Mouse (Mus musculus) intestine, postnatal 0 days (tissue): ENCODE results near the gene Crtc2. TPM values are rescaled to one million over a fixed set of nuclear protein-coding genes. Genes with fewer than 3 reads are reported as not detected.
A peak's percentile ranks its signal among the peaks of the same experiment; 100 is the strongest.
"Not testable (repeated sequence)": the region's sequence is repeated elsewhere in the genome, so short reads cannot be mapped to it uniquely, and the experiment has no call there.

Source experiments
- ATAC-seq: fragments of 200-750 bp; cut with Nextera tagmentation; 2 replicates; pipeline ENCODE4 v1.8.0; 2017; ENCODE audit warnings: mild to moderate bottlenecking, moderate TSS enrichment, moderate library complexity
- H3K27ac ChIP-seq: fragments of 300-500 bp; sonication (generic); 2 replicates; pipeline ENCODE4 v1.5.1; 2014; ENCODE audit warnings: mild to moderate bottlenecking, low read depth, low read length, moderate library complexity
- H3K27me3 ChIP-seq: fragments of 300-500 bp; sonication (generic); replicated peaks from 2 replicates; pipeline ENCODE4 v1.6.1; 2014; ENCODE audit warnings: low read length, mixed read lengths; ENCODE audit not compliant: control insufficient read depth, insufficient read depth
- H3K36me3 ChIP-seq: fragments of 300-500 bp; sonication (generic); 2 replicates; pipeline ENCODE4 v1.6.1; 2014; ENCODE audit warnings: mild to moderate bottlenecking, moderate library complexity; ENCODE audit not compliant: control insufficient read depth, insufficient read depth
- H3K4me1 ChIP-seq: fragments of 300-500 bp; sonication (generic); replicated peaks from 2 replicates; pipeline ENCODE4 v1.6.1; 2014; ENCODE audit warnings: antibody characterized with exemption, low read length, mixed read lengths; ENCODE audit not compliant: control insufficient read depth, insufficient read depth
- H3K4me2 ChIP-seq: fragments of 300-500 bp; sonication (generic); replicated peaks from 2 replicates; pipeline ENCODE4 v1.6.1; 2014; ENCODE audit warnings: low read depth, mild to moderate bottlenecking, moderate library complexity
- H3K4me3 ChIP-seq: fragments of 300-500 bp; sonication (generic); 2 replicates; pipeline ENCODE4 v1.5.1; 2014; ENCODE audit warnings: low read depth, low read length
- H3K9ac ChIP-seq: fragments of 300-500 bp; sonication (generic); 2 replicates; pipeline ENCODE4 v1.6.1; 2014; ENCODE audit warnings: mild to moderate bottlenecking, low read depth, low read length
- H3K9me3 ChIP-seq: fragments of 300-500 bp; sonication (generic); 2 replicates; pipeline ENCODE4 v1.6.1; 2016; ENCODE audit warnings: mixed run types; ENCODE audit not compliant: control insufficient read depth
- CTCF ChIP-seq: sonication (generic); IDR thresholded peaks from 2 replicates; pipeline ENCODE4 v1.5.1; 2016; ENCODE audit warnings: low read depth, mild to moderate bottlenecking, control low read depth, antibody characterized with exemption, moderate library complexity
- WGBS: fragments of 180-500 bp; shearing (Covaris S2); extraction: QIAGEN DNeasy Blood & Tissue Kit; methylation state at CpG from one replicate; pipeline ENCODE4 v1.1.7; 2014; 5-methylcytosine and 5-hydroxymethylcytosine counted together
- polyA plus RNA-seq: library from polyadenylated mRNA; unstranded; fragments of >200 nt; fragmentation: Nextera tagmentation; extraction: Ambion mirVana; gene quantifications from 2 replicates; pipeline ENCODE4 v1.2.1, GENCODE M21; 2015

The Crtc2 gene
- polyA plus RNA-seq, 1 experiment from 2014 or later, result 14.9 TPM

DNA sequence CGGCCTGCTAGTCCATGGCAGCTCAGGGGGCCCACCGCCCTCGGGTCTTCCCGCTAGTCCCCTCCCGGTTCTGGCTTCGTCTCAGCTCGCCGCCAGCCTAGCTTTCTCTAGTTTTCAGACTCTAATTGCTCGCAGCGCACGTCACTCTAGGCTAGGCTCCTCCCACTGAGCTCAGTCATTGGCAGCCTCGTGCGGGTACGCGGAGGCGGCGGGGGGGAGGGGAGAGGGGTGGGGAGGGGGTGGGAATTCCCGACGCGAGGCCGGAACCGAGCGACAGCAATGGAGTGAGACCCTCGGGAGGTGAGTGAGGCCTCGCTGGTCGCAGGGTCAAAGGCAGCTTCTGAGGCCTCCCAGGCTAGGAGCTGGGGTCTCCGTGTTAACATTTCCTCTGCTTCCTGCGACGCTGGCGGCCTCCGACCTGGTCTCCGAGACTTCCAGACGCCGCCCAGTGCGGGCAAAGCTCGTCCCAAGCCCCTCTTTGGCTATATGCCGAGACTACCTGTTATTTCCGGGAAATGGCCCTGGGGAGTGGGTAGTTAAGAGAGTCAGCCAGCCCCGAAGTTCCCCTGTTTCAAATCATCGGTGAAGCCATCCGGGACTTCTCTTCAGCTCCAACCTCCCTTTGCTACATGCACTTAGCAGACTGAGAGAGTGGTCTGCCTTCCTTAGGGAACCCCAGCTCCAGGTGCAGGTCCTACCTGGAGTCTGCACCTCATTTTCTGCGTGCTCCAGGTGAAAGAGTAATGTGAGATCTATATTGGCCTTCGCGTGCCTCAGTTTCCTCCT, 5.8 kb upstream of the Crtc2 start, which contains the start of gene Slc39a1:
Slc39a1 (plus strand) TSS at position 213 of the 786 bp plus-strand sequence.
- Histone ChIP-seq H3K4me1 (peaks cover 5% of the 10 kb centered on the region; the same call in 1 of the 2 replicates), H3K36me3 (peaks cover 16% of the 10 kb centered on the region), H3K9me3 (no peaks in the 10 kb centered on the region), H3K4me3 (peak within 1 kb of the TSS; percentile 74), H3K9ac (peak within 1 kb of the TSS; percentile 85), H3K27me3 (no peaks in the 10 kb centered on the region), H3K4me2 (peak within 1 kb of the TSS; percentile 84), H3K27ac (peak within 1 kb of the TSS; percentile 97)
- no peak for TF ChIP-seq CTCF
- WGBS, result under 1% methylated on average over 42 of the region's 44 CpGs
- peak; percentile 86 for ATAC-seq

DNA sequence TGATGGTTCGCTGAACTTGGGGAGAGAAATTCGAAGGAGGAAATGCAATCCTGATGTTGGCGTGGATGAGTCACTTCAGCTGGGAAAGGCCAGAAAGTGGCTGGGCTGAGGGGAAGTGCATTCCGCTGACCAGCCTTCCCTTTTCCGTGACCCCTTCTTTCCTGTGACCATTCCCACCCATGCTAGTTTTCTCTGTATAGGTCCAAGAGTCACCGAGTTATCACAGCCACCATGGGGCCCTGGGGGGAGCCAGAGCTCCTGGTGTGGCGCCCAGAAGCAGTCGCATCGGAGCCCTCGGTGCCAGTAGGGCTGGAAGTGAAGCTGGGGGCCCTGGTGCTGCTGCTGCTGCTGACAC, 5.2 kb upstream of the Crtc2 start:
- peak; percentile 26 for ATAC-seq
- peak overlapping the region; percentile 74 for H3K4me3 ChIP-seq
- peak overlapping the region; percentile 84 for H3K4me2 ChIP-seq
- H3K27ac ChIP-seq, result peak overlapping the region; percentile 97
- WGBS, result 0% methylated on average over 10 of the region's 10 CpGs
- H3K9me3 ChIP-seq, result no peaks in the 10 kb centered on the region
- peaks cover 1% of the 10 kb centered on the region; the same call in 1 of the 2 replicates for H3K4me1 ChIP-seq
- H3K9ac ChIP-seq, result peak overlapping the region; percentile 85
- H3K36me3 ChIP-seq, result peaks cover 16% of the 10 kb centered on the region
- peak; percentile 29; the same call in 1 of the 2 replicates for TF ChIP-seq CTCF
- H3K27me3 ChIP-seq, result no peaks in the 10 kb centered on the region

DNA sequence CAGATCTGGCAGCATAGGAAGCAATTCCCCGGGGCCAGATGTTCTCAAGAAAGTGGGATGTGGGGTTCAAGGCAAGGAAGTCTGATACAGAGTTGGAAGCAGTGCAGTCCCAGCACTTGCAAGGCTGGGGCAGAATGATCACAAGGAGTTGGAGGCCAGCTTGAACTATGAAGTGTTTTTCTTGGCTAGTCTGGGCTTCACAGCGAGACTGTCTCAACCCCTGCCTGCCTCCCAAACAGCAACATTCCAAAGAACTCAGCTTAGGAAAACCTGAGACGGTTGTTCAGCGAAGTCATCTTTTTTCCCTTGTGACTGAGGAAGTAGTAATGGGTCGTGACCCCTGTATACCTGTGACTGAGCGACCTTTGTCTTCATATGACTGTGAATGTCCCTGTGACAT, 3.2 kb upstream of the Crtc2 start:
- Histone ChIP-seq H3K9me3 (no peaks in the 10 kb centered on the region), H3K4me3 (no peak overlapping the region), H3K36me3 (peaks cover 16% of the 10 kb centered on the region), H3K27ac (0 out of 2 replicates have a peak overlapping the region, but pooled peaks have one; percentile 11), H3K9ac (no peak overlapping the region), H3K4me2 (0 out of 2 replicates have a peak overlapping the region, but pooled peaks have one; percentile 6), H3K4me1 (0 out of 2 replicates have a peak, but pooled peaks cover 4% of the 10 kb centered on the region), H3K27me3 (no peaks in the 10 kb centered on the region)
- 74% methylated on average over 6 of the region's 6 CpGs for WGBS
- ATAC-seq, result no peak
- no peak for TF ChIP-seq CTCF

DNA sequence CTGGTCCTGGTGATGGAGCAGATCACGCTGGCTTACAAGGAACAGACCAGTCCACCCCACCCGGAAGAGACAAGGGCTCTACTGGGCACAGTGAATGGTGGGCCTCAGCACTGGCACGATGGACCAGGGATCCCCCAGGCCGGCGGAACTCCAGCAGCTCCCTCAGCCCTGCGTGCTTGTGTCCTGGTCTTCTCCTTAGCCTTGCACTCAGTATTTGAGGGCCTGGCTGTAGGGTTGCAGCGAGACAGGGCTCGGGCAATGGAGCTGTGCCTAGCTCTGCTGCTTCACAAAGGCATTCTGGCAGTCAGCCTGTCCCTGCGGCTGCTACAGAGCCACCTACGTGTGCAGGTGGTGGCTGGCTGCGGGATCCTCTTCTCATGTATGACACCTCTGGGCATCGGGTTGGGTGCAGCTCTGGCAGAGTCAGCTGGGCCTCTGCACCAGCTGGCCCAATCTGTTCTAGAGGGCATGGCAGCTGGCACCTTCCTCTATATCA, 2.2 kb upstream of the Crtc2 start:
- not testable (repeated sequence) for H3K4me3 ChIP-seq, H3K4me2 ChIP-seq, H3K27me3 ChIP-seq, H3K4me1 ChIP-seq, H3K9ac ChIP-seq, H3K27ac ChIP-seq, ATAC-seq, H3K9me3 ChIP-seq
- H3K36me3 ChIP-seq, result peaks cover 17% of the 10 kb centered on the region
- 95% methylated on average over 9 of the region's 12 CpGs for WGBS

DNA sequence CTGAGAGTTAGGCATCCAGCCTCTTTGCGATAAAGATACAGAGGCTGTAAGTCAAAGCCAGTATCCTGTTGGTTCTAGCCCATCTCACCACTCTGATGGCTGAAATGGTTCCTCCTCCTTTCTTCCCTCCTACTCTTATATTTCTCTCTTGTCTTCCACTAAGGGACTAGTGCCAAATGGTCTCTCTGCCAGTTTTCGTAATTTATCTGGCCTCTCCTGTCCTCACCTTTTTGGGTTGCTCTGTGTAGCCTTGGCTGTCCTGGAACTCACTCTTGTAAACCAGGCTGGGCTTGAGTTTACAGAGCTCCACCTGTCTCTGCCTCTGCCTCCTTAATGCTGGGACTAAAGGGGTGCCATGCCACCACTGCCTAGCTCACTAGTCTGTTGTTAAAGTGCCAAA, 1.3 kb upstream of the Crtc2 start:
- not testable (repeated sequence) for H3K9me3 ChIP-seq, H3K4me2 ChIP-seq, H3K27ac ChIP-seq, H3K9ac ChIP-seq, ATAC-seq, H3K4me3 ChIP-seq, H3K4me1 ChIP-seq, H3K27me3 ChIP-seq
- 91% methylated on average over 2 of the region's 2 CpGs for WGBS
- H3K36me3 ChIP-seq, result peaks cover 21% of the 10 kb centered on the region

DNA sequence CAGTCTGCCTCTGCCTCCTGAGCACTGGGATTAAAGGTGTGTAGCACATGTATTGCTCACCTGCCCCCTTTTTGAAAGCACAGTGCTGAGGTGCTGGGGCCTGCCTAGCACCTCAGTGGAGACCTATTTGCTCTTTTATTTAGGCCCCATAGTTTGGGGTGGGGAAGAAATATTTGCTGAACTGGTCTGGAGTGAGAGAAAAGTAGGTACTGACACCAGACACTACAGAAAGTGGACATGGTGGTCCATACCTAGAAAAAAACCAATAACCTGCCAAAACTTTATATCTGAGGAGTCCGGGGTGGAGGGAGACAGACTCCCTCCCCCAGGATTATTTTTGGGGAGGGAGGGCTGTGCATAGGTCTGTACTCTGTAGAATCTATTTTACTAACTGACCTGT, 789 bp upstream of the Crtc2 start:
- not testable (repeated sequence) for H3K4me3 ChIP-seq, H3K27ac ChIP-seq, H3K4me1 ChIP-seq, H3K27me3 ChIP-seq, H3K4me2 ChIP-seq, H3K9me3 ChIP-seq, ATAC-seq, H3K9ac ChIP-seq
- 72% methylated on average over 1 of the region's 1 CpGs for WGBS
- H3K36me3 ChIP-seq, result peaks cover 24% of the 10 kb centered on the region
